Mouse (Mus musculus): Measurements from ENCODE around the gene Cdh6.

DNA sequence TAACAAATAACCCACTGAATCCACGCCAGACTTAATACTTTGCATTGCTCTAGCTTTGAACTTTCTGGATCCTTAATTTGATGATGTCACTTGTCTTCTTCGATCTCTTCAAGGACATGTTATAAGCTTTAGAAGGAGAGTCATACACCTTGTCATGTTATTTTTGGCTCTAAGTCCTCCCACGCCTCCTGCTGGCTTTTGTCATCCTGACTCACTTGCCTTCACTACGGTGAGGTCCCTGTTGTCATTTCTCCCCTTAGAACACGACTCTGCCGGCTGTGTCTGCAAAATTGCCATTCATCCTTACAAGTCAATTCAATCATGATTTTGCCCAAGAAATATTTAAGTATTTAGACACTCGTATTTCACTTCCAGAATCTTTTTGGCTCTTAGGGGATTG, 171.9 kb downstream of the Cdh6 start:
- TF ChIP-seq CTCF (IDR thresholded peaks at IDR 0.05; ENCODE audit: low read depth) (no peak), EP300 (IDR thresholded peaks at IDR 0.05; ENCODE audit: low read depth) (no peak)

All from liver, postnatal 0 days (tissue).